Mouse (Mus musculus) frontal cortex, postnatal 25 days (tissue): Measurements from ENCODE around the gene Ano4.

Experiments used
- DNase-seq, 2 experiments: peaks; one replicate each; pipeline ENCODE4 v3.0.0; 2022; ENCODE audit warnings: low spot score in 2 of 2

Gene Ano4

GRCm38 (mm10) chr10:88949649-88950296 is 394.8 kb downstream of the Ano4 start:
- DNase-seq = no peak
